Mouse (Mus musculus): ENCODE results near the gene 5530401A14Rik.

The 5530401A14Rik gene

DNA sequence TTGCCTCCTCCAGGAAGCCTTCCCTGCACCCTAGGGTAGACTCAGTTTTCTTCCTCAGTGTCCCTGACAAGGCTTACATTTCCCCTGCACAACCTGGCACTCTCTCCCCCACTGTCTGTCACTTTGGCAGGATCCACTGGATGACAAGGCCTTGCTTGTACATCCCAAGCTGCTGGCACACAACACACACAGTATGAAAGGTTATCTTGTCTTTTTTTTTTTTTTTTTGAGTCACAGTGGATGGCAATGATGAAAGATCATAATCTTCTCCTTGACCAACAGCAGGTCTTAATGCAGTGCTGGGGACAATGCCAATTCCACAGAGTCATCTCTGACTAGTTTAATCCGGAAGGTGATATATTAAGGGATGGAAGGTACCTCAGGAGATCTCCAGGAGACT, 77.0 kb downstream of the 5530401A14Rik start:
- DNase-seq, result no peak

DNA sequence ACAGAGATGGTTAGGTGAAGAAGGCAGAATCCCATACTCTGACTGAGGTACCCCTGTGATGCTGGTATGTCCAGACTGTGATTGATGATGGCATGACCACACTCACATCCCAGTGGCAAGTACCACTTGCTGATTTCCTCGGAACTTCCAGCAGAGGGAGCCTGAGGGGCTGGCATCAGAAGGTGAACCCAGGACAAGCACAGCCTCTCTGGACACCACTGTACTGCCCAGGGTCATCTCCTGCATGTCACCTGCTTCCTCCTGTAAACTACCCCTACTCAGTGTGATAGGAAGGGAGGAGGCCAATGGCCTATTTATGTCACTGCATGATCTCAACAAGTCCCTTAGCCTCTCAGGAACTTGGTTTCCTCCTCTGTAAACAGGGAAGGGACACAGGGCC, 80.5 kb downstream of the 5530401A14Rik start:
- peak; percentile 18 for DNase-seq

DNA sequence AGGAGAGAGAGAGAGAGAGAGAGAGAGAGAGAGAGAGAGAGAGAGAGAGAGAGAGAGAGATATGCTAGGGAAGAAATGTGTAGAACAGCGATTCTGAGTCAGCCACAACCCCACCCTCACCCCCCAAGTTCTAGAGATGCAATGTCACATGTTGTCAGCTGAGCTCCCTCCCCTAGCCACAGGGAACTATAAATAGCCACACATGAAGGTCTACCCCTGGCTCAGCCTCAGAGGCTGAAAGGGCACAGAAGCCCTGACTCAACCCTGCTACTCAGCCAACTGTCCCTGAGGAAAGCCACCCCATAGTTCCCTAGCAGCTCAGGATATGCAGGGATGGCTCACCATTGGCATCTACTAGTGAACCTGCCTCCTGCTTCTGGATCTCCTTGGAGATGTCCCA, 81.7 kb downstream of the 5530401A14Rik start:
- DNase-seq, result no peak

Measured in kidney, postnatal 10 days (tissue).